Mouse (Mus musculus) ES-E14 (cell line): ENCODE measurements around the gene Itgb6. TPM values are rescaled to one million over a fixed set of nuclear protein-coding genes. Genes with fewer than 3 reads are reported as not detected.

Experiments used
- DNase-seq: peaks from one replicate; pipeline ENCODE4 v3.0.0-alpha.2; 2013; ENCODE audit warnings: low read depth, low spot score
- H3K27ac ChIP-seq: 2 replicates; pipeline ENCODE4 v1.5.1; 2012; ENCODE audit warnings: low read depth, mild to moderate bottlenecking, low read length, moderate library complexity, mixed read lengths; ENCODE audit not compliant: poor library complexity, insufficient read depth, severe bottlenecking
- H3K36me3 ChIP-seq: 2 replicates; pipeline ENCODE4 v1.6.1; 2012; ENCODE audit warnings: mild to moderate bottlenecking, low read length, moderate library complexity, mixed read lengths; ENCODE audit not compliant: control insufficient read depth, poor library complexity, insufficient read depth, severe bottlenecking
- H3K4me1 ChIP-seq, 2 experiments: fragments of 150-350 bp in 1 of 2; sonication (generic) in 1 of 2; 2 replicates each; pipeline ENCODE4 v1.6.1; 2012; ENCODE audit warnings: low read length in 2 of 2, mild to moderate bottlenecking in 1 of 2, mixed read lengths in 1 of 2; ENCODE audit not compliant: control insufficient read depth in 2 of 2, insufficient read depth in 2 of 2, poor library complexity in 1 of 2
- H3K4me3 ChIP-seq, 2 experiments: fragments of 150-350 bp in 1 of 2; sonication (generic) in 1 of 2; 2 replicates each; pipeline ENCODE4 v1.5.1; 2012; ENCODE audit warnings: low read length in 2 of 2, low read depth in 1 of 2, mild to moderate bottlenecking in 1 of 2, mixed read lengths in 1 of 2; ENCODE audit not compliant: insufficient read depth in 1 of 2, poor library complexity in 1 of 2, severe bottlenecking in 1 of 2
- H3K9ac ChIP-seq: 2 replicates; pipeline ENCODE4 v1.6.1; 2012; ENCODE audit warnings: low read depth, mild to moderate bottlenecking, low read length, mixed read lengths; ENCODE audit not compliant: poor library complexity, insufficient read depth, severe bottlenecking
- H3K9me3 ChIP-seq: fragments of 150-350 bp; sonication (generic); 2 replicates; pipeline ENCODE4 v1.6.1; 2012; ENCODE audit warnings: low read depth, mild to moderate bottlenecking, low read length; ENCODE audit not compliant: control insufficient read depth, insufficient read depth
- CHD2 ChIP-seq: IDR thresholded peaks from 2 replicates; pipeline ENCODE4 v1.6.1; 2014; ENCODE audit warnings: mild to moderate bottlenecking, low read depth, low read length, inconsistent platforms
- HCFC1 ChIP-seq: IDR thresholded peaks from 2 replicates; pipeline ENCODE4 v1.6.1; 2012; ENCODE audit warnings: low read length, inconsistent platforms, borderline replicate concordance; ENCODE audit not compliant: insufficient read depth
- MAFK ChIP-seq: IDR thresholded peaks from 2 replicates; pipeline ENCODE4 v1.6.1; 2014; ENCODE audit warnings: mild to moderate bottlenecking, low read depth, low read length, inconsistent platforms; ENCODE audit not compliant: insufficient read depth
- ZC3H11A ChIP-seq: IDR thresholded peaks from 2 replicates; pipeline ENCODE4 v1.6.1; 2012; ENCODE audit warnings: low read depth, mild to moderate bottlenecking, inconsistent platforms, low read length, borderline replicate concordance
- ZNF384 ChIP-seq: IDR thresholded peaks from 2 replicates; pipeline ENCODE4 v1.6.1; 2012; ENCODE audit warnings: low read depth, low read length, inconsistent platforms
- in situ Hi-C, 2 experiments: fragments of 600-800 bp; cut with MboI; formaldehyde crosslinking; loops; one replicate each; pipeline ENCODE4 v1.15.1; 2025; ENCODE audit warnings: low sequenced_read_pairs in 2 of 2, inconsistent platforms in 1 of 2; ENCODE audit not compliant: unreplicated experiment in 2 of 2
- total RNA-seq: library from RNA; depleted of rRNA; stranded (reverse); fragments of 300-350 nt; gene quantifications from 2 replicates; pipeline ENCODE4 v1.2.3, GENCODE M21; 2012

Itgb6 gene
- total RNA-seq, 1 experiment: 0.04 TPM

DNA sequence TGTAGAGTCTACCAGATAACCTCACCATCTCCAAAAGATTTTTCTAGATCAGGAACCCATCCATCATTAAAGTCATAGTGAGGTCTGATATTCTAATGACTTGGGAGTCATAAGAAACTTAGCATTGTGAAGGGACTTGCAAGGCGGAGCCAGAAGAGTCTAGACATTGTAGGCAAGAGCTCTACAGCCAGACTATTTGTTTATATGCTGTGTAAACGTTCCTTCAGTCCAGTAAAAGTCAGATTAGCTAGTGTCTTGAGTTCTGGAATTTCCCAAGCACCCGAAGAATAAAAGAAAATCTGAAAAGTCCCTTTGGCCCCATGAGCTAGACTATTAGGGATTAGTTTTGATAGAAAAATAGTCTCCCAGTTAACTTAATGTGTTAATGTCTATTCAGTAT, 38.3 kb downstream of the Itgb6 start:
- no peak overlapping the region for H3K4me3 ChIP-seq
- no peaks in the 10 kb centered on the region for H3K9me3 ChIP-seq
- TF ChIP-seq MAFK (no peak), ZC3H11A (no peak), CHD2 (no peak), ZNF384 (no peak), HCFC1 (no peak)
- DNase-seq: no peak
- no peaks in the 10 kb centered on the region for H3K4me1 ChIP-seq
- H3K36me3 ChIP-seq: no peaks in the 10 kb centered on the region
- H3K27ac ChIP-seq: no peak overlapping the region
- no peak overlapping the region for H3K9ac ChIP-seq
- in situ Hi-C loops: no loop called here

DNA sequence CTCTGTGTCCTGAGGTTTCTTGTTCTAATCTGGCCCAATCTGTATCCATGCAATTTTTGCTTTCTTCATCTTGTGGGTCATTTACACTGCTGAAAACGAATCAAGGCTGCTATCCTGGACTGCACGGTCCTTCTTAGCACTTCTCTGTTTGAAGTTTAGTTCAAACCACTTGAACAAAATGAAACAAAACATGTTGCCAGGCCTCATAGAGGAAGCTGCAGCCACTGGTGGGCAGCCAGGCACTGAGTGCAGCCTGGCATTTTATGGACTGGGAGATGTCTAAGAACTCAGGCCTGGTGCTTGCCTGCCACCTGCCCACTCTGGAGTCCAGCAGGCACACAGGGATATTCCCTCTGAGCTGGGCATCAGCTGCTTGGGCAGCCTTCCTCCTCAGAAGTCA, 39.9 kb downstream of the Itgb6 start:
- no peak for TF ChIP-seq MAFK
- no peak for TF ChIP-seq CHD2
- no peak for TF ChIP-seq ZC3H11A
- TF ChIP-seq HCFC1: no peak
- TF ChIP-seq ZNF384: no peak
- H3K4me3 ChIP-seq: no peak overlapping the region
- no peaks in the 10 kb centered on the region for H3K9me3 ChIP-seq
- no peak overlapping the region for H3K9ac ChIP-seq
- H3K4me1 ChIP-seq: no peaks in the 10 kb centered on the region
- no peak for DNase-seq
- H3K27ac ChIP-seq: no peak overlapping the region
- H3K36me3 ChIP-seq: no peaks in the 10 kb centered on the region
- in situ Hi-C loops: no loop called here

DNA sequence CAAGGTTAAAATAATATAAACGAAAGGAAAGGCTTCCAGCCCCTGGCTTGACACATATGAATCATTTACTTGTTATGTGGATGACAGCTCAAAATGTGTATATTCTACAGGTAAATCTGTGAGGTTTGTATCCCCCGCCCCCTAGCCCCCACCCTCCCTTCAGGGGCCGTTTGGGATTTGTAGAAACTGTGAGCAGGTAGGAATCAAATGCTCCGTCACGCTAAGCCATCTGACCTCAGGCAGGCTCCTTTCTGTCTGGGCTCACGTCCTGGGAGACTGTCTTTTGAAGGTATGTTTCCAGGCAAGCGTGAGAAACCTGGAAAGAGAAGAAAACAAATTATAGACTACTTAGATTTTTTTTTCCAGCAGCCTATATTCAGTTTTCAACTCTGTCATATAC, 48.0 kb downstream of the Itgb6 start:
- H3K4me1 ChIP-seq: no peaks in the 10 kb centered on the region
- in situ Hi-C loops: no loop called here
- no peak for DNase-seq

DNA sequence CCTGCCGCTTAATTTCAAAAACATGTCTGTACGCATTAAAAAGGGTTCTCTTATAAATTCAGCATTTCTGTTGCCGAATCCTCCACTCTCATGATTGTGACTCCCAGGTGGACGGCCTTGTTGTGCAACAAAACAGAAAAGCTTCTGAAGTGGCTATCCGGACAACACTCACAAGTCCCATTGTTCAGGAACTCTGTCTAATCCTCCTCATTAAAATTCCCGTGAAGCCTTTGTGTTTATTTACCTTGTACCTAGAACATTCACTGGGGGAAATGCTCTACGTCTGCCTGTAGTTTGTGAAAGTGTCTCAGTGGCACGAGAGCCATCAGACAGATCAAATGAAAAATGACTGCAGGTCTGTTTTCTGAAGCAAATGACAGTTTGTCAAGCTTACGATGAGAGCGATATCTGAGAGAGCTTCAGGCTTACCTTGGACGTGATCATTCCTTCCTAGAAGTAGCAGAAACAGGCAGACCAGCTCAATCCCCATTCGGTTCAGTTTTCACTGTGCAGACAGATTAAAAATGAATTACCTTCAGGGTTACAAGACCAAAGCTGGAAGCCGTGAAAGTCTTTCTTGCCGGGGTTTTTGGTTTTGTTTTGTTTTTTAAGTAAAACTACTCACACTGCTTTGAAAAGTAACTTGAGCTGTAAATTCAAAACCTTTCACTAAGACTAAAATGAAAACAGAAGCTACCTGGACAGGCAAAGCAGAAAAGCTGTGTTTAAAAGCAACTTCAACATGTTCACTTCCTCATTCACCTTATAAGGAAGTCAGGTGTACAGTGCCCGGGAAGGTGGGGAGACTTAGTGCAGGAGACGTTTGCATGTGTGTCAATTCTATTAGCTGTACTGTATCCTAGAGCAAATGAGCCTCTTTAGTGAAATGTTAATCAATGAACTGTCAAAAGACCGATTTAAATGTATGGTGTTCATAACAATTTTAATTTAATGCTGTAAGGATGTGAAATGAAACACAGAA, 49.2 kb downstream of the Itgb6 start:
- H3K27ac ChIP-seq: no peak overlapping the region
- DNase-seq: no peak

More for the DNA sequence above, 48.0 kb downstream of the Itgb6 start:
- no peak overlapping the region for H3K9ac ChIP-seq
- no peaks in the 10 kb centered on the region for H3K36me3 ChIP-seq
- H3K9me3 ChIP-seq: no peaks in the 10 kb centered on the region
- H3K4me3 ChIP-seq: no peak overlapping the region
- TF ChIP-seq CHD2: no peak
- no peak for TF ChIP-seq ZC3H11A
- no peak for TF ChIP-seq HCFC1
- TF ChIP-seq MAFK: no peak
- no peak for TF ChIP-seq ZNF384
- H3K27ac ChIP-seq: no peak overlapping the region

More for the DNA sequence above, 49.2 kb downstream of the Itgb6 start:
- no peaks in the 10 kb centered on the region for H3K4me1 ChIP-seq
- H3K36me3 ChIP-seq: no peaks in the 10 kb centered on the region
- H3K9ac ChIP-seq: no peak overlapping the region
- H3K4me3 ChIP-seq: no peak overlapping the region
- no peaks in the 10 kb centered on the region for H3K9me3 ChIP-seq
- TF ChIP-seq CHD2 (no peak), MAFK (no peak), HCFC1 (no peak), ZNF384 (no peak), ZC3H11A (no peak)
- in situ Hi-C loops: no loop called here
